Mouse (Mus musculus) kidney, adult 2 months (tissue): ENCODE measurements at regions not wholly inside any gene's neighbourhood (a gene's known extent, or its start where the extent isn't known, plus 50 kb on each side); places are given as distances from the start of the nearest gene placed in this dataset.

Experiments used
- CTCF ChIP-seq: fragments of 200-500 bp; conservative IDR thresholded peaks from 2 replicates; pipeline ENCODE4 v1.5.1; 2011; ENCODE audit warnings: low read depth, mild to moderate bottlenecking, control low read depth, low read length, moderate library complexity, mixed read lengths; ENCODE audit not compliant: insufficient read depth, insufficient read length
- POLR2A ChIP-seq: fragments of 200-500 bp; IDR thresholded peaks from one replicate; pipeline ENCODE4 v1.6.1; 2011; ENCODE audit warnings: low read depth, low read length, control low read depth

DNA sequence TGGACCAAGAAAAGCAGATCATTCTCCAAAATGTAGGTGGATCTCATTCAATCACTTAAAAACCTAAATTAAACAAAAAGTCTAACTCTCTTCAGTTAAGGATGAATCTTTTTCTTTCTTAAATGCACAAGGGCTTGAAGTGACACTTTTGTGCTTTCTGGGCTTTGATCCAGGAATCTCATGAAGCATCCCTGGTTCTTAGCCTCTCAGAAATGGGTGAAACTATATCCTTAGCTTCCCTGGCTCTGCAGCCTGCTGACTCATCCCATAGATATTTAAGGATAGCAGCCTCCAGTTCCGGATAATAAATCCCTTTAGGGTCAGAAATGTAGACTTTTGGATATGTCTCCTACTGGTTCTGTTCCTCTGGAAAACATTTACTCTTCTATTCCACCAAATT, 1316.8 kb downstream of the Zfp704 start:
- TF ChIP-seq CTCF = no peak
- TF ChIP-seq POLR2A = no peak
